Mouse (Mus musculus): ENCODE data around the gene Fut2.
A peak's percentile ranks its signal among the peaks of the same experiment; 100 is the strongest.
"Not testable (repeated sequence)": the region's sequence is repeated elsewhere in the genome, so short reads cannot be mapped to it uniquely, and the experiment has no call there.

Gene Fut2

GRCm38 (mm10) chr7:45667761-45668160 lies 1.6 kb upstream of the Fut2 start:
- no peak for DNase-seq

GRCm38 (mm10) chr7:45665303-45666138 lies 673 bp downstream of the Fut2 start:
- DNase-seq = no peak

- DNase-seq = not testable (repeated sequence)
Measured at GRCm38 (mm10) chr7:45661702-45662101, 4.5 kb downstream of the Fut2 start.

GRCm38 (mm10) chr7:45660746-45661478 lies 5.3 kb downstream of the Fut2 start:
- no peak for DNase-seq

- no peak for DNase-seq
Measured at GRCm38 (mm10) chr7:45654424-45655047, 11.7 kb downstream of the Fut2 start.

GRCm38 (mm10) chr7:45650484-45650883 lies 15.7 kb downstream of the Fut2 start:
- DNase-seq = not testable (repeated sequence)

GRCm38 (mm10) chr7:45649351-45649750 lies 16.8 kb downstream of the Fut2 start:
- no peak for DNase-seq

- DNase-seq = no peak
Measured at GRCm38 (mm10) chr7:45646671-45647070, 19.5 kb downstream of the Fut2 start.

GRCm38 (mm10) chr7:45645591-45645971 lies 20.6 kb downstream of the Fut2 start:
- DNase-seq = no peak

- DNase-seq = no peak
Measured at GRCm38 (mm10) chr7:45644872-45645590, 21.2 kb downstream of the Fut2 start.

GRCm38 (mm10) chr7:45644183-45644582 lies 22.0 kb downstream of the Fut2 start:
- DNase-seq = peak; percentile 85

GRCm38 (mm10) chr7:45643441-45644178 lies 22.6 kb downstream of the Fut2 start:
- peak; percentile 95 for DNase-seq

- no peak for DNase-seq
Measured at GRCm38 (mm10) chr7:45642503-45643255, 23.5 kb downstream of the Fut2 start.

GRCm38 (mm10) chr7:45642083-45642482 lies 24.1 kb downstream of the Fut2 start:
- no peak for DNase-seq

- DNase-seq = no peak
Measured at GRCm38 (mm10) chr7:45641391-45642040, 24.7 kb downstream of the Fut2 start.

- no peak for DNase-seq
Measured at GRCm38 (mm10) chr7:45640191-45640957, 25.8 kb downstream of the Fut2 start.

- DNase-seq = no peak
Measured at GRCm38 (mm10) chr7:45639561-45640027, 26.6 kb downstream of the Fut2 start, which contains the start of gene Mamstr. Gene Mamstr (plus strand): TSS chr7:45639977.

- peak; percentile 99 for DNase-seq
Measured at GRCm38 (mm10) chr7:45638623-45639401, 27.4 kb downstream of the Fut2 start.

- no peak for DNase-seq
Measured at GRCm38 (mm10) chr7:45637710-45638109, 28.5 kb downstream of the Fut2 start.
